Mouse (Mus musculus): ENCODE measurements around the gene Fam19a2.

The Fam19a2 gene

DNA sequence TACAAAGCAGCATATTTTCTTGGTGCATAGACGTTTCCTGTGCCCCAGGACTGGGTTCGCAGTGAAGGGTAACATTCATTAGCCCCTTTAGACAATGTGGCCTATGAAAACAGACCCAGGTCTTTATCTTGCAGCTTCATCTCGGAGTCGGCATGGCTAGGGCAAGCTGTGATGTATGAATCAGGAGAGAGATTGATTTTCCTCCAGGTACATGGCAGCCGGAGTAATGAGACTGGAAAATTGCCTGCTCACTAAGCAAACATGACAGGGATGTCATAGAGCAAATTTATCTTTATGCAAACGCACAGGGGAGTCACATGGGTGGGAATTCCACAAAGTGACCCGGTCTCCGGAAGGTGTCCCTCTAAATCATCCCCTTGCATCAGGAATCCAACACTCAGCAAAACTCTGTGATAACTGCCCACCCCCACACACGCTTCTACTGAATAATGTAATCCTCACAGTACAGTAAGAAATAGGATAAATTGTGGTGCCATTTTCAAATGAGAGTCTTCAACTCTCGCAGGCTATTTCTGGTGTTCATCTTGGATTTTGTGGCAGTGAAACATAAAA, 306.9 kb downstream of the Fam19a2 start:
- no peak for DNase-seq (ENCODE audit: low spot score)

DNA sequence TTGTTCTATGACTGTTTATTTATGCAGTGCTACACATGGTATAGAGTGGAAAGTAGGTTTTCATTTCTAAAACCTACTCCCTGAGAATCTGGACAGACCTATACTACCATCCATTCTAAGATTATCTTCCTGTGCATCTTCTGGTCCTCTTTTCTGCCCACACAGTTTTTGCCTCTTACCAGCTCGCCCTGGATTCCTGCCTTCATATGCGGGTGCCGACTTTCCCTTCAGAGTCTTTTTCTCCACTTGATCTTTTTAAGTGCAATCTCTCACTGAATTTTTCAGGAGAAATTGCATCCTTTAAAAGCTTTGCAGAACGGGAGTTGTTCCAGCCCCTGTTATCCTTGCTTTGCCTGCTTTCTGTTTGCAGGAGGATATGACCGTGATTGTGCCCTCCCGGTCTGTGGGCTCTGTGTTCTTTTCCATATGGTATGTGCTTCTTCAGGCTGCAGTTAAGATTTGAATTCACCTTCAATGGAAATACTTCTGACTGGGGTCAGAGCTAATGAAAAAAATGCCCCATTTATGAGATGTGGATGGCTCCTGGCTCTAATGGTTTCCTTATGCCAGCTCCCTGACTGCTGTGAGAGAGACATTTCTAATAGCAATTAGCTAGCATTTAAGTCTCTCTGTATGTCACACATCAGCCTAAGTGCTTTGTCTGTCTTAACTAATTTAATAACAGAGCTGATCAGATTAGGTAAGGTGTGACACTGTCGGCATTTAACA, 308.7 kb downstream of the Fam19a2 start:
- DNase-seq (ENCODE audit: low spot score), result no peak

DNA sequence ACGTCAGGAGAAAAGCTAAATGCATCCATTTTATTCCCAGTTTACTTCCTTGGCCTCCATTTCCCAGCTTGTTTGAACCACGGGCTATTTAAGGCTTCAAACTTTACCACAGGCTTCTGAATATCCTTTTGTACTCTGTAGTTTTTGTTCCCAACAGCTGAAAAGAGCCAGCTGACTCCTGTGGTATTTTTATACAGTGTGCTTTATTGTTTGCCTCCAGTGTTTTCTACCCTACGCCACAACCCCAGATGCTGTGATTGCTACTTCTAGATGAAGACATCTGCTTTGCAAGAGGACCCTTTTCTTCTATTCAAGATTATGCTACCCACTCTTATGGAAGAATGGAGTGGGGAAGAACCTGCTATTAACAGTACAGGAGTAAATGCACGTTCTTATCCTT, 314.0 kb downstream of the Fam19a2 start:
- DNase-seq (ENCODE audit: low spot score), result no peak

- DNase-seq (ENCODE audit: low spot score), result no peak
Observed at GRCm38 (mm10) chr10:123579012-123579411, 315.2 kb downstream of the Fam19a2 start.

- no peak for DNase-seq (ENCODE audit: low spot score)
Observed at GRCm38 (mm10) chr10:123595043-123595442, 331.2 kb downstream of the Fam19a2 start.

DNA sequence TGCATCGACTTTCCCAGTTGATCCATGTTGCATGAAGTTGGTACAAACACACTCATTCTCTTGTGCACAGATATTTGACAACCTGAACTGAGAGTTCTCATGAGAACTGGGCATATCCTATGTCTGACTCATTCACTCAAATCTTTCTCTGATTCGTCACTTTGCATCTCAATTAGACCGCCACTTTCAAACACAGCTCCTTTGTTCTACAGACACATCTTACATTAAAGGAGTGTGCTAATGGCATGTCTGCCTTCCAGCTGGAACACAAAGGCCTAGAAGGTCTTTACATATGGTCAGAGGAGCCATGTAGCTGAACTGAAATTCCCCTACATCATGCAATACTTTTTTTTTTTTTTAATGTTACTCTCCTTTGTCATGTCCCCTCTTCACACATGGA, 333.3 kb downstream of the Fam19a2 start:
- DNase-seq (ENCODE audit: low spot score), result no peak

DNA sequence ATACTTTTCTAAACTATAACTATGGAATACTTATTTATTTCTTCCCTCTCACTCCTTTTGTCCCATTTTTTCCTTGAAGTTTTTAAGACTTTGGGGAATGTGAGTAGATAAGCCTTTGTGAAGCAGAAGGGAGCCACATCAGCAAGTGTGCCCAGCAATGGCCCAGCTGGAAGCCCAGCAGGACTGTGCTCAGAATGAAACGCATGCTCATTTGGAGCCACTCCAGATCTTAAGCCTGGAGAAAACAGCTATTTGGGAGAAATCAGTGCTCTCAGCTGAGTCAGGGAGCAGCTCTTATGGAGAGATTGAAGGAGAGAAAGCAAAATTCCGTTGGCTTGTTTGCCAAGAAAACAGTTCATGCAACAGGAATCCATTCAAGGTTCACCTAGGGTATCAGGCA, 341.9 kb downstream of the Fam19a2 start:
- no peak for DNase-seq (ENCODE audit: low spot score)

DNA sequence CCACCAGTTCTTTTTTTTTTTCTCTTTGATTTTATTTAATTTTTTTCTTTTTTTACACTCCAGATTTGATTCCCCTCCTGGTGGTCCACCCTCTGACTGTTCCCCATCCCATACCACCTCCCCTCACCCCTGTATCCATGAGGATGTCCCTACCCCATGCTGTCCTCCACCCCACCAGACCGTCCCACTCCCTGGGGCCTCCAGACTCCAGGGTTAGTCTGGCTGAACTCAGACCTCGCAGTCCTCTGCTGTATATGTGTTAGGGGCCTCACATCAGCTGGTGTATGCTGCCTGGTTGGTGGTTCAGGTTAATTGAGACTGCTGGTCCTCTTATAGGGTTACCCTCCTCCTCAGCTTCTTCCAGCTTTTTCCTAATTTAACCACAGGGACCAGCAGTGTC, 362.9 kb downstream of the Fam19a2 start:
- DNase-seq (ENCODE audit: low spot score), result no peak

DNA sequence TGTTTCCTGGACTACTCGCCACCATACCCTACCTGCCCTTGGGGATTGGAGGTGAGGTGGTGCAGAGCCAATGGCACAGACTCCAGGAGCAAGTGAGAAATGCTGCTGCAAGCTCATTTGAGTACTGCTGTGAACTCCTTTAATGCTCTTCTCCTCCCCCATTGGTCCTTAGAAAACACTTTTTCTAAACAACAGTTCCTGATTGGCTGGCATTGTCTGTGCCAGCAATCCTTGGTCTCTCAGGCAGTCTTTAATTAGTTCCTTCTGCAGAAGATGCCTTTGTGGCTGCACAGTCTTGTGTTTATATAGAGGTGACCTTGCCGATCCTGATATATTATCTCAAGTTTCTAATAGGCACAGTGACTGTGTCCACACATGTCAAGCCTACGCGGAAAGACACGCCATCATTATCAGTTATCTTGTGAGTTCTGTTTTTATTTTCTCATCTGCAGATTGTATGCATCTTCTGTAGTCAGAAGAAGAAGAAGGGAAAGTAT, 365.5 kb downstream of the Fam19a2 start:
- DNase-seq (ENCODE audit: low spot score), result no peak

GRCm38 (mm10) chr10:123632029-123632428, 368.2 kb downstream of the Fam19a2 start:
- no peak for DNase-seq (ENCODE audit: low spot score)

DNA sequence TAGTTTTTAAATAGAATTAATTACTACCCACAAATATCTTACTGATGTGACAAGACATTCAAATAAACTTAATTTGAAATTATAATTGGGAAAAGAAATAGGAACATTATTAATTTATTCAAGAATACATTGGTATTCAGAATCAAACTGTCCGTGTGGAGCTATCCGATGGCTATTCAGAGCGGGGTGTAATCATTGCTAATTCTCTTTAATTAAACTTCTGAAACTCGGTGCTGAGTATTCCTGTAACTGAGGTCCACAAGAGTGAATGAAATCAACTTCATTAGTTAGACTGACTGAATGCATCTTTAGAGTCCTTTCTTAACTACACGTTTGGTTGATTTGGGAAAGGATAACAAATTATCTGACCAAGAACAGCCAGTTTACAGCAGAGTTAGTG, 372.9 kb downstream of the Fam19a2 start:
- no peak for DNase-seq (ENCODE audit: low spot score)

DNA sequence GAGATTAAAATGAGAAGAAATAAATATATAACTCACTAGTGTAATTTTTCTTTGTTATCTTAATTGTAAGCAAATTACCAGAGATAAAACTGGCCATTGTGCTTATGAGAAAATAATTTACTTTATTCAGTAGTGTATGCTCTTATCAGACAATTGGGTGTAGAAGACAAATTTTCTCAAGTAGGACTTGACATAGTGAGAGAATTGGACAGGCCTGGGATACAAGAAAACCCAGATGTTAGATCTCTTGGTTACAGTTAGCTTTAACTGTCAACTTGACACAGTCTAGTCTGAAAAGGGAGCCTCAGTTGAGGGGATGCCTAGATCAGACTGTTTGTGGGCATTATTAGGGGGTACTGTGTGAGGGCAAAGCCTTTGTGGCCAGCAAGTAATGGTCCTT, 373.7 kb downstream of the Fam19a2 start:
- no peak for DNase-seq (ENCODE audit: low spot score)

- DNase-seq (ENCODE audit: low spot score), result no peak
Observed at GRCm38 (mm10) chr10:123645568-123645967, 381.8 kb downstream of the Fam19a2 start.

- no peak for DNase-seq (ENCODE audit: low spot score)
Observed at GRCm38 (mm10) chr10:123671208-123671607, 407.4 kb downstream of the Fam19a2 start.

GRCm38 (mm10) chr10:123678284-123678864, 414.6 kb downstream of the Fam19a2 start:
- DNase-seq (ENCODE audit: low spot score), result no peak

- DNase-seq (ENCODE audit: low spot score), result no peak
Observed at GRCm38 (mm10) chr10:123682718-123683255, 419.0 kb downstream of the Fam19a2 start.

DNA sequence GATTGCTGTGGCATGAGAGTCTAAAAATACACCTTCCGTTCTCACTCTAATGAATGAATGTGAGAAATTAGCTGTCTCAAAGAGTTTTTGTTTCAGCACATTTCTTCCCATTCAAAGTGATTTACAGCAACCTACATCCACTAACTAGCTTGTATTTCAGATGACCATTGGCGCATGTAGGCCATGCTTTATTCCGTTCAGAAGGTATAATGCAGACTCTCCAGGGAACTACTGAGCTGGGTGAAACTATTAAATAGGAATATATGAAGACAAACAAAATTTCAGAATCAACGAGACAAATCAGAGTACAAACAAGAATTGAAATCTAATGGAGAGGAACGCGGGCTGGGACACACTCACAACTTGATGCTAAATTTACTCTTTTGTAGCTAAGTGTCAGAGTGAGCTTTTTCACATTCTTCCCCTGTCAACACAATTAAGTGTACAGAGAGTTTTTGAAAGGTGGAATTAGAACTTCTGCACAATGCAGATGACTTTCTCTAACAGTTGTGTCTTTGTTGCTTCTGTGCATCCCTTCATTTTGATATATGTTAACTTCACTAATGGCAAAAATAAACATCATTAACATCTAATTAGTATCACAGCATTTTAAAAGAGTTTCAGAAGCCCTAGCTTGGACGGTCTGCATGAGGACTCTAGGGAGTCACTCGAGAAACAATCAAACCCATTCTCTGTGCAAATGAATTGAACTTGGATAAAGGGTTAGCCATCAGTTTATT, 428.6 kb downstream of the Fam19a2 start:
- no peak for DNase-seq (ENCODE audit: low spot score)

GRCm38 (mm10) chr10:123692926-123693224, 429.1 kb downstream of the Fam19a2 start:
- no peak for DNase-seq (ENCODE audit: low spot score)

- no peak for DNase-seq (ENCODE audit: low spot score)
Observed at GRCm38 (mm10) chr10:123702595-123702994, 438.8 kb downstream of the Fam19a2 start.

DNA sequence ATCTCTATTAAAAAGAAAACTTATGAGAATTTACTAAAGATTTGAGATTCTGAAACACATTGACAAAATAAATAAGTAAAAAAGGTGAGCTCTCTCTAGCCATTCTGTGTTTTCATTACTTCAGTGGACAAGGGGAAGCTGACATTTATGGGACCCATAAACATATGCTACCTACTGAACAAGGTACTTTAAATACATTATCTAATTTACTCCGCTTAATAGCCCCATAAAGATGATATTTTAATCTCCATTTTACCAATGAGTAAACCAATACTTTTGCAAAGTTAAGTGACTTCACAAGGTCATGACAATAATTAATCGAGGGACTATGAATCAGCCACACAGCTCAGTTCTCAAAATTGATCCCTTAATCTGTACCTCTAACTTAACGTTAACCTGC, 443.2 kb downstream of the Fam19a2 start:
- DNase-seq (ENCODE audit: low spot score), result no peak

- no peak for DNase-seq (ENCODE audit: low spot score)
Observed at GRCm38 (mm10) chr10:123710738-123711137, 446.9 kb downstream of the Fam19a2 start.

GRCm38 (mm10) chr10:123721952-123722460, 458.2 kb downstream of the Fam19a2 start:
- no peak for DNase-seq (ENCODE audit: low spot score)

Data from spleen, adult 12 weeks (tissue).